Comparison of ENCODE assay signal across 26 mouse cellular contexts in the genomic region with DNA sequence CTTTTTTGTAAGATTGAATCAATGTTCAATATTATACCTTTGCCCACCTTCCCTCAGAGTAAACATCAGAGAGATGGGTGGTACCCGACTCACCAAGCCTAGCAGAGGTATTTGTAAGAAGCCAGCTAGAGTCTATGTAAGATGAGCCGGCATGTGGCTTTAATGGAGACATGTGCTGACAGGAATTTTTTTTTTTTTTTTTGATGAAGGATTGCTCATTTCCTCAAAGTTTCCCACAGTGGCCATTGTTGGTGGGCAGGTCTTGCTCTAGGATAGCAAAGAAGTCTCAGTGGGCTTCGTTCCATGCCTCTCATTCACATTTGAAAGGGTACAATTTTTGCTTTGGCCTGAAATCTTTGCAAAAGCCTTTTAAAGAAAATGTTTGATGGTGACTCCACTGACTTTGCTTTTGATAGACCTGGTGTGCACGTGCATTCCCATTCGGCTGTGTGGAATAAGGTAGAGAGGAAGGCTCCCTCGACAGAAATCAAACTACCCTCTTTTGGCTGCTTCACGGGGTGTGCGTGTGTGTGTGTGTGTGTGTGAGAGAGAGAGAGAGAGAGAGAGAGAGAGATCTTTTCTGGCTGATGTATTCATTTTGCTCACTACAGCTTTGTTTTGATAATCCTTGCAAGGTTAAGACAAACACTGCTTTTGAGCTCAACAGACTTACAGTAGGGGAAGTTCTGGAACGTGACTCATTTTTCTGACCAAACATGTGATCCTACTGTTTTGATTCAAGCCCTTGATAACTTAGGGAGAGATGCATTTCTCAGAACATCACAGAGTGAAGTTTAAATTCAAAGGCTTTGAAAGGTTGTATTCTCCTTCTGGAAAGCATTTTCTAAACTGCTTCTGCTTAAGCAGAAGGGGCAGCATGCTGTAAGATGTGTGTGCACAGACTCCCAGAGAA. TPM values are rescaled to one million over a fixed set of nuclear protein-coding genes. Genes with fewer than 3 reads are reported as not detected.
A peak's percentile ranks its signal among the peaks of the same experiment; 100 is the strongest.
DNase-seq lines count a peak whose midpoint lies in the region; ATAC-seq and TF ChIP-seq lines count a peak whose summit lies in the region.
"Had no signal": no experiment of that assay in that cellular context is flagged by ENCODE, and none has a peak within 500 bp of the region (broad histone marks: within the 10 kb centered on the region; RNA-seq: fewer than 3 reads in every experiment).

No protein-coding gene starts in this region.

- H3K4me1 ChIP-seq in embryonic facial prominence, embryonic 11.5 days (ENCODE audit: control insufficient read depth, insufficient read depth, low read length), result no peaks in the 10 kb centered on the region
- peaks cover 5% of the 10 kb centered on the region; the same call in 1 of the 2 replicates for H3K4me1 ChIP-seq in embryonic facial prominence, embryonic 10.5 days
- H3K4me1 ChIP-seq in midbrain, embryonic 15.5 days, result peaks cover 7% of the 10 kb centered on the region; the same call in 1 of the 2 replicates
- no peaks in the 10 kb centered on the region for H3K4me1 ChIP-seq in midbrain, embryonic 14.5 days (ENCODE audit: control insufficient read depth, insufficient read depth, low read length)
- H3K4me1 ChIP-seq: hindbrain, embryonic 15.5 days; intestine, embryonic 15.5 days; neural tube, embryonic 12.5 days had no signal

- no peak overlapping the region for H3K4me3 ChIP-seq in embryonic facial prominence, embryonic 11.5 days (ENCODE audit: low read depth, low read length)
- H3K4me3 ChIP-seq in embryonic facial prominence, embryonic 10.5 days, result no peak overlapping the region
- H3K4me3 ChIP-seq in midbrain, embryonic 15.5 days, result no peak overlapping the region
- no peak overlapping the region for H3K4me3 ChIP-seq in midbrain, embryonic 14.5 days (replicated peaks; ENCODE audit: low read depth, low read length)
- H3K4me3 ChIP-seq in myocyte, result no peak overlapping the region
- H3K4me3 ChIP-seq: heart, embryonic 13.5 days; hindbrain, embryonic 15.5 days; intestine, embryonic 15.5 days; liver, embryonic 12.5 days; megakaryocyte, embryonic 14.5 days; neural tube, embryonic 12.5 days had no signal

- no peak for TF ChIP-seq POLR2A in brain, embryonic 14.5 days (IDR thresholded peaks at IDR 0.05; ENCODE audit: borderline replicate concordance, extremely low read depth, insufficient read depth, insufficient read length, poor library complexity, severe bottlenecking)
- TF ChIP-seq POLR2A in myocyte (IDR thresholded peaks at IDR 0.05; ENCODE audit: insufficient read length, low read depth), result no peak

- WGBS in embryonic facial prominence, embryonic 11.5 days, result 63% methylated on average over 9 of the region's 9 CpGs
- 78% methylated on average over 9 of the region's 9 CpGs for WGBS in embryonic facial prominence, embryonic 10.5 days
- WGBS in midbrain, embryonic 15.5 days, result 64% methylated on average over 9 of the region's 9 CpGs
- 68% methylated on average over 9 of the region's 9 CpGs for WGBS in midbrain, embryonic 14.5 days

- peak; percentile 47 for DNase-seq in embryonic facial prominence, embryonic 11.5 days (ENCODE audit: low spot score)
- no peak for DNase-seq in embryonic facial prominence, embryonic 10.5 days (ENCODE audit: low spot score)
- DNase-seq in midbrain, embryonic 14.5 days, result no peak
- DNase-seq in brain, embryonic 14.5 days (ENCODE audit: low read depth), result peak; percentile 49
- DNase-seq in thymus, postnatal 36 days, result no peak
- no peak for DNase-seq in layer of hippocampus, postnatal 36 days
- DNase-seq: adrenal gland, postnatal 14 days; cerebellum, adult 18-20 months; cerebellum, postnatal 25 days; forebrain, postnatal 0 days; heart, adult 18-20 months; heart, postnatal 36 days; kidney, adult 9 months; kidney, postnatal 4 days; layer of hippocampus, adult 9-11 months; lung, adult 2 months; right cerebral cortex, adult 18-20 months; thymus, postnatal 25 days had no signal

- H3K27ac ChIP-seq in embryonic facial prominence, embryonic 11.5 days (replicated peaks; ENCODE audit: low read depth, low read length), result no peak overlapping the region
- H3K27ac ChIP-seq in embryonic facial prominence, embryonic 10.5 days (replicated peaks), result no peak overlapping the region
- peak overlapping the region; percentile 50; the same call in 1 of the 2 replicates for H3K27ac ChIP-seq in midbrain, embryonic 15.5 days
- no peak overlapping the region for H3K27ac ChIP-seq in midbrain, embryonic 14.5 days (replicated peaks; ENCODE audit: low read depth, low read length)
- H3K27ac ChIP-seq: heart, embryonic 13.5 days; hindbrain, embryonic 15.5 days; intestine, embryonic 15.5 days; liver, embryonic 12.5 days; neural tube, embryonic 12.5 days had no signal

- H3K27me3 ChIP-seq in embryonic facial prominence, embryonic 11.5 days (ENCODE audit: control insufficient read depth, insufficient read depth, low read length), result no peaks in the 10 kb centered on the region
- no peaks in the 10 kb centered on the region for H3K27me3 ChIP-seq in embryonic facial prominence, embryonic 10.5 days (replicated peaks; ENCODE audit: low read depth, poor library complexity, severe bottlenecking)
- H3K27me3 ChIP-seq in midbrain, embryonic 15.5 days (replicated peaks), result no peaks in the 10 kb centered on the region
- H3K27me3 ChIP-seq in midbrain, embryonic 14.5 days (ENCODE audit: control insufficient read depth, insufficient read depth, low read length), result no peaks in the 10 kb centered on the region
- no peaks in the 10 kb centered on the region for H3K27me3 ChIP-seq in myocyte (ENCODE audit: control insufficient read depth, insufficient read depth, insufficient read length)
- H3K27me3 ChIP-seq: heart, embryonic 13.5 days; hindbrain, embryonic 15.5 days; intestine, embryonic 15.5 days; liver, embryonic 12.5 days; megakaryocyte, embryonic 14.5 days; neural tube, embryonic 12.5 days had no signal

- TF ChIP-seq CTCF in brain, embryonic 14.5 days (IDR thresholded peaks at IDR 0.05; ENCODE audit: borderline replicate concordance, extremely low read depth, insufficient read depth, insufficient read length), result no peak

- H3K36me3 ChIP-seq in embryonic facial prominence, embryonic 11.5 days (replicated peaks; ENCODE audit: control insufficient read depth, insufficient read depth, low read depth, low read length), result no peaks in the 10 kb centered on the region
- H3K36me3 ChIP-seq in embryonic facial prominence, embryonic 10.5 days (replicated peaks), result no peaks in the 10 kb centered on the region
- H3K36me3 ChIP-seq in midbrain, embryonic 15.5 days (replicated peaks), result no peaks in the 10 kb centered on the region
- no peaks in the 10 kb centered on the region for H3K36me3 ChIP-seq in midbrain, embryonic 14.5 days (ENCODE audit: control insufficient read depth, insufficient read depth, low read length)
- H3K36me3 ChIP-seq in myocyte (ENCODE audit: control insufficient read depth, insufficient read depth), result no peaks in the 10 kb centered on the region
- H3K36me3 ChIP-seq: heart, embryonic 13.5 days; hindbrain, embryonic 15.5 days; intestine, embryonic 15.5 days; liver, embryonic 12.5 days; neural tube, embryonic 12.5 days had no signal

- no peak overlapping the region for H3K4me2 ChIP-seq in embryonic facial prominence, embryonic 11.5 days (ENCODE audit: low read depth, low read length)
- no peak overlapping the region for H3K4me2 ChIP-seq in midbrain, embryonic 15.5 days
- H3K4me2 ChIP-seq in midbrain, embryonic 14.5 days (ENCODE audit: low read length), result no peak overlapping the region
- H3K4me2 ChIP-seq in myocyte (ENCODE audit: low read depth), result peak overlapping the region; percentile 25
- H3K4me2 ChIP-seq: heart, embryonic 13.5 days; hindbrain, embryonic 15.5 days; intestine, embryonic 15.5 days; liver, embryonic 12.5 days; neural tube, embryonic 12.5 days had no signal

- H3K9me3 ChIP-seq in embryonic facial prominence, embryonic 11.5 days (replicated peaks; ENCODE audit: control insufficient read depth, low read length), result no peaks in the 10 kb centered on the region
- no peaks in the 10 kb centered on the region for H3K9me3 ChIP-seq in embryonic facial prominence, embryonic 10.5 days
- no peaks in the 10 kb centered on the region for H3K9me3 ChIP-seq in midbrain, embryonic 15.5 days
- no peaks in the 10 kb centered on the region for H3K9me3 ChIP-seq in midbrain, embryonic 14.5 days (ENCODE audit: control insufficient read depth, low read length)
- H3K9me3 ChIP-seq: heart, embryonic 13.5 days; hindbrain, embryonic 15.5 days; intestine, embryonic 15.5 days; liver, embryonic 12.5 days; megakaryocyte, embryonic 14.5 days; neural tube, embryonic 12.5 days had no signal

- ATAC-seq in embryonic facial prominence, embryonic 11.5 days (replicated peaks; ENCODE audit: insufficient number of reproducible peaks, low FRiP score, low TSS enrichment, low read depth), result no peak
- ATAC-seq in midbrain, embryonic 15.5 days (replicated peaks), result peak; percentile 65; the same call in 1 of the 2 replicates
- no peak for ATAC-seq in midbrain, embryonic 14.5 days (ENCODE audit: low FRiP score, low TSS enrichment)
- ATAC-seq: forebrain, postnatal 0 days; intestine, embryonic 15.5 days; liver, embryonic 12.5 days had no signal

- H3K9ac ChIP-seq in embryonic facial prominence, embryonic 11.5 days (replicated peaks; ENCODE audit: low read length), result no peak overlapping the region
- H3K9ac ChIP-seq in midbrain, embryonic 15.5 days, result no peak overlapping the region
- no peak overlapping the region for H3K9ac ChIP-seq in midbrain, embryonic 14.5 days (replicated peaks; ENCODE audit: low read length)
- H3K9ac ChIP-seq: forebrain, postnatal 0 days; heart, embryonic 13.5 days; hindbrain, embryonic 15.5 days; intestine, embryonic 15.5 days; liver, embryonic 12.5 days; neural tube, embryonic 12.5 days had no signal

- H3ac ChIP-seq in myocyte (ENCODE audit: control insufficient read depth, insufficient read length), result no peak overlapping the region

- no peaks in the 10 kb centered on the region for H3K79me2 ChIP-seq in myocyte (ENCODE audit: control insufficient read depth, insufficient read depth)

TF ChIP-seq in myocyte, 11 proteins besides CTCF, POLR2A, EP300 and RAD21 (continues in another document):
- TF ChIP-seq MYOG (IDR thresholded peaks at IDR 0.05; ENCODE audit: control insufficient read depth in 1 of 3, insufficient read depth in 1 of 3, insufficient read length in 2 of 3, low read depth in 2 of 3) (no peak), MAX (IDR thresholded peaks at IDR 0.05; ENCODE audit: low read depth) (no peak), REST (IDR thresholded peaks at IDR 0.05; ENCODE audit: insufficient read depth, insufficient read length) (no peak), TCF12 (IDR thresholded peaks at IDR 0.05; ENCODE audit: insufficient read depth, poor library complexity, severe bottlenecking) (no peak)

RNA-seq across cellular contexts. Expression of a gene that starts 9.0 kb away (rescaled TPM):
- polyA plus RNA-seq in embryonic facial prominence, embryonic 11.5 days (2014; fragmentation: Nextera tagmentation; extraction: Ambion mirVana), result 17.3 and 25.4 TPM in 2 replicates
- 8.7 and 11.1 TPM in 2 replicates for polyA plus RNA-seq in embryonic facial prominence, embryonic 10.5 days (2016; fragmentation: Nextera tagmentation; extraction: Ambion mirVana)
- 15.1 and 20.4 TPM in 2 replicates for polyA plus RNA-seq in midbrain, embryonic 15.5 days (2015; fragmentation: Nextera tagmentation; extraction: Ambion mirVana)
- 14.2 and 15.9 TPM in 2 replicates for polyA plus RNA-seq in midbrain, embryonic 14.5 days (2014; fragmentation: Nextera tagmentation; extraction: Ambion mirVana)
- 10.4 and 11.8 TPM in 2 replicates for polyA plus RNA-seq in brain, embryonic 14.5 days (2012; rRNA removed)
- polyA plus RNA-seq in myocyte (2012; fragmentation: generic; extraction: Trizol), result 1.9 TPM
- 1 to 10 TPM; 6.7 to 7.2 TPM for total RNA-seq in layer of hippocampus, postnatal 36 days (2021)

Comparison
In these comparisons a context has a peak if more than half of its experiments do, and no peak if none do; other contexts are left out.
1. DNase-seq: peak in embryonic facial prominence, embryonic 11.5 days (single experiment) and brain, embryonic 14.5 days (single experiment); none in embryonic facial prominence, embryonic 10.5 days (single experiment), midbrain, embryonic 14.5 days (single experiment), thymus, postnatal 36 days (0 of 2) and layer of hippocampus, postnatal 36 days (0 of 2).